ENCODE assay signal across 12 mouse cellular contexts in genomic region chr6:55680974-55681373, GRCm38 (mm10). TPM values are rescaled to one million over a fixed set of nuclear protein-coding genes. Genes with fewer than 3 reads are reported as not detected.
DNase-seq lines count a peak whose midpoint lies in the region; ATAC-seq and TF ChIP-seq lines count a peak whose summit lies in the region.
"Had no signal": no experiment of that assay in that cellular context is flagged by ENCODE, and none has a peak within 500 bp of the region (broad histone marks: within the 10 kb centered on the region; RNA-seq: fewer than 3 reads in every experiment).

Neurod6 (minus strand) TSS chr6:55681263.

- H3K4me1 ChIP-seq in cortical plate, adult 2 months (ENCODE audit: control insufficient read depth, insufficient read depth, low read length), result no peaks in the 10 kb centered on the region
- peaks cover 9% of the 10 kb centered on the region for H3K4me1 ChIP-seq in midbrain, embryonic 14.5 days (ENCODE audit: control insufficient read depth, insufficient read depth, low read length)
- peaks cover 8% of the 10 kb centered on the region for H3K4me1 ChIP-seq in kidney, embryonic 15.5 days

- ATAC-seq in midbrain, embryonic 14.5 days (ENCODE audit: low FRiP score, low TSS enrichment), result peak; percentile 74
- ATAC-seq in kidney, embryonic 15.5 days (replicated peaks; ENCODE audit: low FRiP score), result no peak
- ATAC-seq in megakaryocyte progenitor cell, adult 5-6 weeks (replicated peaks; ENCODE audit: poor library complexity), result no peak

- no peaks in the 10 kb centered on the region for H3K27me3 ChIP-seq in midbrain, embryonic 14.5 days (ENCODE audit: control insufficient read depth, insufficient read depth, low read length)
- peaks cover 33% of the 10 kb centered on the region for H3K27me3 ChIP-seq in kidney, embryonic 15.5 days

- H3K9ac ChIP-seq in midbrain, embryonic 14.5 days (replicated peaks; ENCODE audit: low read length), result no peak within 1 kb of the TSS
- no peak within 1 kb of the TSS for H3K9ac ChIP-seq in kidney, embryonic 15.5 days
- H3K9ac ChIP-seq: embryonic facial prominence, embryonic 15.5 days had no signal

- DNase-seq in brain, embryonic 14.5 days (ENCODE audit: low read depth), result peak; percentile 95
- peak; percentile 69 to 85 for DNase-seq in layer of hippocampus, adult 2 months (ENCODE audit: low spot score in 2 of 2)
- DNase-seq in midbrain, embryonic 14.5 days, result peak; percentile 73
- no peak for DNase-seq in testis, postnatal 14 days (ENCODE audit: low spot score)
- DNase-seq in urinary bladder, postnatal 10 days (ENCODE audit: low spot score), result no peak
- DNase-seq: adrenal gland, postnatal 14 days had no signal

- peak within 1 kb of the TSS; percentile 35 for H3K4me2 ChIP-seq in midbrain, embryonic 14.5 days (ENCODE audit: low read length)
- no peak within 1 kb of the TSS for H3K4me2 ChIP-seq in kidney, embryonic 15.5 days
- H3K4me2 ChIP-seq: embryonic facial prominence, embryonic 15.5 days had no signal

- H3K4me3 ChIP-seq in cortical plate, adult 2 months (ENCODE audit: insufficient read depth, low read length), result peak within 1 kb of the TSS; percentile 55
- peak within 1 kb of the TSS; percentile 38 for H3K4me3 ChIP-seq in layer of hippocampus, adult 2 months
- 0 out of 2 replicates have a peak within 1 kb of the TSS, but pooled peaks have one; percentile 7 for H3K4me3 ChIP-seq in midbrain, embryonic 14.5 days (replicated peaks; ENCODE audit: low read depth, low read length)
- no peak within 1 kb of the TSS for H3K4me3 ChIP-seq in kidney, embryonic 15.5 days (replicated peaks)
- H3K4me3 ChIP-seq: embryonic facial prominence, embryonic 15.5 days had no signal

- H3K36me3 ChIP-seq in midbrain, embryonic 14.5 days (ENCODE audit: control insufficient read depth, insufficient read depth, low read length), result no peaks in the 10 kb centered on the region
- H3K36me3 ChIP-seq in kidney, embryonic 15.5 days, result no peaks in the 10 kb centered on the region
- H3K36me3 ChIP-seq: embryonic facial prominence, embryonic 15.5 days had no signal

- 58% methylated on average over 4 of the region's 4 CpGs for WGBS in midbrain, embryonic 14.5 days
- WGBS in kidney, embryonic 15.5 days, result 78% methylated on average over 4 of the region's 4 CpGs

- TF ChIP-seq POLR2A in brain, embryonic 14.5 days (IDR thresholded peaks at IDR 0.05; ENCODE audit: borderline replicate concordance, extremely low read depth, insufficient read depth, insufficient read length, poor library complexity, severe bottlenecking), result no peak
- peak; percentile 94 for TF ChIP-seq POLR2A in cortical plate, adult 2 months (IDR thresholded peaks at IDR 0.05; ENCODE audit: extremely low read depth, insufficient read depth, low read length)

- peak within 1 kb of the TSS; percentile 90 for H3K27ac ChIP-seq in cortical plate, adult 2 months (ENCODE audit: insufficient read depth, low read length)
- peak within 1 kb of the TSS; percentile 87 for H3K27ac ChIP-seq in layer of hippocampus, adult 2 months
- H3K27ac ChIP-seq in midbrain, embryonic 14.5 days (replicated peaks; ENCODE audit: low read depth, low read length), result peak within 1 kb of the TSS; percentile 63; the same call in 1 of the 2 replicates
- H3K27ac ChIP-seq in kidney, embryonic 15.5 days, result no peak within 1 kb of the TSS
- H3K27ac ChIP-seq: embryonic facial prominence, embryonic 15.5 days had no signal

- no peaks in the 10 kb centered on the region for H3K9me3 ChIP-seq in midbrain, embryonic 14.5 days (ENCODE audit: control insufficient read depth, low read length)
- H3K9me3 ChIP-seq in kidney, embryonic 15.5 days (replicated peaks), result no peaks in the 10 kb centered on the region
- H3K9me3 ChIP-seq: embryonic facial prominence, embryonic 15.5 days had no signal

- TF ChIP-seq CTCF in brain, embryonic 14.5 days (IDR thresholded peaks at IDR 0.05; ENCODE audit: borderline replicate concordance, extremely low read depth, insufficient read depth, insufficient read length), result no peak
- TF ChIP-seq CTCF in cortical plate, adult 2 months (IDR thresholded peaks at IDR 0.05; ENCODE audit: extremely low read depth, insufficient read depth, low read length), result no peak
- TF ChIP-seq CTCF in layer of hippocampus, adult 2 months (conservative IDR thresholded peaks at IDR 0.05), result no peak

RNA-seq across cellular contexts. Expression of gene Neurod6, which starts in this region (rescaled TPM):
- 64.8 and 189 TPM in 2 replicates for polyA plus RNA-seq in brain, embryonic 14.5 days (2012; rRNA removed)
- 57.1 and 76.8 TPM in 2 replicates for polyA plus RNA-seq in cortical plate, adult 2 months (2012; rRNA removed)
- 100 to 1,000 TPM; 170 to 200 TPM for total RNA-seq in layer of hippocampus, adult 2 months (2021)
- polyA plus RNA-seq in midbrain, embryonic 14.5 days (2014; fragmentation: Nextera tagmentation; extraction: Ambion mirVana), result 18.7 and 21.9 TPM in 2 replicates
- polyA plus RNA-seq in kidney, embryonic 15.5 days (2015; fragmentation: Nextera tagmentation; extraction: Ambion mirVana), result not detected in 2 replicates
- total RNA-seq in megakaryocyte progenitor cell, adult 5-6 weeks (2015), result not detected in 2 replicates
- total RNA-seq in megakaryocyte progenitor cell, adult 5-6 weeks (2017), result not detected in 2 replicates
- total RNA-seq: adrenal gland, postnatal 14 days; liver, adult 2 months had no signal
- polyA plus RNA-seq: heart, embryonic 16.5 days; liver, adult 2 months had no signal

Comparison
In these comparisons a context has a peak if more than half of its experiments do, and no peak if none do; other contexts are left out.
1. RNA of gene Neurod6 (total RNA-seq): 170 to 200 TPM in layer of hippocampus, adult 2 months; not detected in megakaryocyte progenitor cell, adult 5-6 weeks; every median in the first group is over 100 times any median in the second.
2. RNA of gene Neurod6 (polyA plus RNA-seq): 64.8 to 189 TPM in brain, embryonic 14.5 days, 57.1 to 76.8 TPM in cortical plate, adult 2 months and 18.7 to 21.9 TPM in midbrain, embryonic 14.5 days; not detected in kidney, embryonic 15.5 days; every median in the first group is over 10 times any median in the second.
3. DNase-seq: peak in brain, embryonic 14.5 days (single experiment), layer of hippocampus, adult 2 months (2 of 2) and midbrain, embryonic 14.5 days (single experiment); none in testis, postnatal 14 days (single experiment) and urinary bladder, postnatal 10 days (single experiment).